Mouse (Mus musculus) erythroid progenitor cell, adult 5-6 weeks (primary cell): ENCODE measurements around the gene Gm9507. TPM values are rescaled to one million over a fixed set of nuclear protein-coding genes. Genes with fewer than 3 reads are reported as not detected.
A peak's percentile ranks its signal among the peaks of the same experiment; 100 is the strongest.
"Not testable (repeated sequence)": the region's sequence is repeated elsewhere in the genome, so short reads cannot be mapped to it uniquely, and the experiment has no call there.

Experiments
- ATAC-seq: replicated peaks from 2 replicates; pipeline ENCODE4 v1.8.0; 2016; ENCODE audit warnings: moderate number of reproducible peaks, mild to moderate bottlenecking, moderate TSS enrichment, inconsistent platforms; ENCODE audit not compliant: poor library complexity, low FRiP score, severe bottlenecking
- total RNA-seq, 2 experiments: library from RNA; stranded (forward) in 1 of 2; stranded (reverse) in 1 of 2; fragments of 150-400 nt in 1 of 2; fragments of 186-747, 209-891 nt in 1 of 2; gene quantifications; 2 replicates each; pipeline versions ENCODE4 v1.2.3 to v1.2.4; 2015 to 2017; ENCODE audit warnings: low replicate concordance in 2 of 2

Gm9507 gene
- not detected in 2 replicates for total RNA-seq (2015; ENCODE audit: low replicate concordance)
- total RNA-seq (2017; ENCODE audit: low replicate concordance), result not detected in 2 replicates

DNA sequence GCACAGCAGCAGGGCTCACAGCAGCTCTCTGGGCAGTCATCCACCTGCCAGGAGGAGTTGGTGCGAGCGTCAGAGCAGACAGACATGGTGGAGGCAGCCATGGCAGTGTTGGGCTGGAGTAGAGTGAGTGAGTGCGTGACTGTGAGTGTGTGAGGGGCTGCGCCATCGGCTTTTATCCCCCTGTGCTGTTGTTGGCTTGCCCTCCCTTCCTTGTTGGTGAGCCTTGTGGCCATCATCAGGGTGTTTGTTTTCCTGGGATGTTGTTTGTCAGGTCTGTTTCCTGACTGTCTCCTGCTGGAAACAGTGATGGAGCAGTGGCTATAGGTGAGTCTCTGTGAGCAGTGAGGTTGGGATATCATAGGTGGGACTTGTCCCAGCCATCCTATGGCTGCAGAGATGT is at the start of gene Gm9507:
Gene Gm9507 (minus strand): TSS at position 101 of the 400 bp plus-strand sequence.
- ATAC-seq, result no peak

- no peak for ATAC-seq
These were observed 40.9 kb upstream of the Gm9507 start, which contains the start of gene Gm10318 for GRCm38 (mm10) chr10:77852559-77852958. Gm10318 (plus strand) TSS chr10:77852859.

DNA sequence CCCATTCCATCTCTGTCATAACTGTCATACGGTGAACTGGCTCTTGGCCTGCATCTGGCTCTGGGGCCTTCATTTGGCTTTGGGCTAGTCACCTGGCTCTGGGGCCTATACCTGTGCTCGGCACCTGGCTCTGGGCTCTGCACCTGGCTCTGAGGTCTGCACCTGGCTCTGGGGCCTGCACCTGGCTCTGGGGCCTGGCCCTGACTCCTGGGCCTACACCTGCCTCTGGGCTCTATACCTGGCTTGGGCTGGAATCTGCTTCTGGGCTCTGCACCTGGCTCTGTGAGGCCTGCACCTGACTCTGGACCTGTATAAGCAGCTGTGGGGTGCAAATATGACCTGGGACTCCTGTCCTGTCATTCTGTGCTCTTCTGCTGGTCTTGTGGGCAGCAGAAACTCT is 35.9 kb upstream of the Gm9507 start:
- ATAC-seq, result 0 out of 2 replicates have a peak, but pooled peaks have one; percentile 19

- ATAC-seq, result no peak
These were observed 35.3 kb upstream of the Gm9507 start for GRCm38 (mm10) chr10:77846961-77847360.

- no peak for ATAC-seq
These were observed 34.9 kb upstream of the Gm9507 start, which contains the start of gene Gm36176 for GRCm38 (mm10) chr10:77846503-77846902. Gm36176 (plus strand) TSS chr10:77846803.

DNA sequence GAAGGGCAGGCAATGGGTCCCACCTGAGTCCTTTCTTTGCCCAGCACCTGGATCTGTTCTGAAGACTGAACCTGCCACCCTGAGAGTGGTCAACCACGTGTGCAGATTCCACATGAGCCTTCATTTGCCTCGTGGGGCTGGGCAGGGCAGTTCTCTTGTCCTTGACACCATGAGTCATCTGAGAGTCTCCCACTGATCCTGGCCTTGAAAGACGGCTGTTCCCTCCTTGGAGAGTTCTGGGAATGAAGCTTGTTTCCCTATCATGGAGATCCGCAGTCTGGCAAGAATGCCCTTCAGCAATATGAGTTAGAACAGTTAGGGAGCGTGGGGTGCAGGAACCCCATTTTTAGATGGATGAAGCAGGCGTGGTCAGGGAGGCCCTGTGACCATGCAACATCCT is 27.4 kb upstream of the Gm9507 start:
- ATAC-seq, result no peak

DNA sequence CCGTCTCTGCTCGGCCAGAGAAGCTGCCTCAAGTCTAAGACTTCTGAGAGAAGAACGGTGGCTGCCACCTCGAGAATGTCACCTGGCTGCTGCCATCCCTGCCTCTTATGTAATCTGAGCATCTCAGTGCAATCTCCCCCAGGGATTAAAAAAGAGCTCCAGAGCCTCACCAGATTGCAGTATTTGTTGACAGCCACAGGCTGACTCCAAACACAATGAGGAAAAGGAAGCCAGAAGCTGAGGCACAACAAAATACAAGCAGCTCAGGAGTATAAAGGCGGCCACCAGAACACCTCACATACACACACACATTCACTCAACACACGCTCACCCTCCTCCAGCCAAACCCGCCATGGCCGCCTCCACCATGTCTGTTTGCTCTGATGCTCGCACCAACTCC is 24.0 kb upstream of the Gm9507 start, which contains the start of gene Krtap10-10:
Gene Krtap10-10 (plus strand): TSS at position 301 of the 400 bp plus-strand sequence.
- ATAC-seq, result no peak

- no peak for ATAC-seq
These were observed 15.3 kb upstream of the Gm9507 start, which contains the start of gene Krtap10-4 for GRCm38 (mm10) chr10:77826951-77827350. Krtap10-4 (minus strand) TSS chr10:77827095.

DNA sequence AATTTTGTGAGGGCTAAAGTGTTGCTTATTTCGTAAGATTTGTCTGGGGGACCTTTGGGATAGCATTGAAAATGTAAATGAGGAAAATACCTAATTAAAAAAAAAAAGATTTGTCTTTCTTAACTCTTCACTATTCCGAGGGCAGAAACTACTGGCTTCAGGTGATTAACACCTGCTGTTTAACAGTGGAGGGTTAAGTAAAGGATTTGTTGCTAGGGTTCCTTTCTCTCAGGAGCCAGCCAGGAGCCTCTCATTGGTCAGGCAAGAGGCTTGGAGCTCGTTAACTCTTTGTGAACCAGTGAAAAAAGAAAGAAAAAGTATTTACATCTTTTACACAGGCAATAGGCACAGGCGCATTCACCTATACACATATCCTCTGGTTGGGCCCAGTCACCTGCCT is 7.6 kb upstream of the Gm9507 start:
- no peak for ATAC-seq

- ATAC-seq, result no peak
These were observed 6.9 kb upstream of the Gm9507 start for GRCm38 (mm10) chr10:77818523-77818922.

DNA sequence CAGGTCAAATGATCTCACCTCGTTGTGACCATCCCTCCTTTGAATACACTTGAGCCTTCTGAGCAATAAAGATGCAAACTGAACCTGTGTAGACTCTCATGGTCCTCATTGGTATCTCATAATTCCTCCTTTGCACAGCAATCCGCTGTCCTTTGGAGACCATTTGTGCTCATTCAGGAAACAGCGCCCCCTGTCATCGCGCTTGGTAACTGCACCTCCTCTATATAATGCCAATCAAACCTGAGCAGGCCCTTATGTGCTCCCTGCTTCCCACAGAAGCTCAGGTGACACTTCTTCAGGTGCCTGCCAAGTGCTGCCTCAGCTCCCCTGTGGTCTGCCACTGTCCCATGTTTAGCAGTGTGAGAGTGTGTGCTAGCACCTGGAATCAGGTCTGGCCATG is 3.9 kb upstream of the Gm9507 start:
- ATAC-seq, result no peak

- ATAC-seq, result no peak
These were observed 2.7 kb upstream of the Gm9507 start, which contains the start of gene Gm2696 for GRCm38 (mm10) chr10:77814382-77814781. Gm2696 (plus strand) TSS chr10:77814682.

GRCm38 (mm10) chr10:77804095-77804494 is 7.5 kb downstream of the Gm9507 start:
- ATAC-seq, result no peak

DNA sequence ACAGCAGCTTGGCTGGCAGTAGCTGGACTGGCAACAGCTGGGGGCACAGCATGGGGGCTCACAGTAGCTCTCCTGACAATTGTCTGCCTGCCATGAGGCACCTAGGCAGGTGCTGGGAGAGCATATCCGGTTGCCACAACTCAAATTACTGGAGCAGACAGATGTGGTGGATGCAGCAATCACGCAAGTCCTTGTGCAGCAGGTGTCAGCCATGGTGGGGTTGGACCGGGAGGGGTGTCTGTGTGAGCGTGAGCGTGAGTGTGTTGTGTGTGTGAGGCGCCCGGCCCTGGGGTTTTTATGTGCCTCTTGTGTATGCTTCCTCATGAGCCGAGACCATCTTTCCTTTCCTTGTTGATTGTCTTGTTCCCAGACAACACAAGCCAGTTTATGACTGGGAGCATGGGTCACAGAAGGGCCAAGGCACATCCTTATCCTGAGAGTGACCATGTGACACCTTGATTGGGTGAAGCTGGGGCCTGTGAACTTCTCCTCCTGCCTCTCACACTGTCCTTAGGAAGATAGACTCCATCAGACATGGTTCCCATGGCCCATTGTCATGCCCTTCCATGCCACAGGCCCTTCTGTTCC is 12.6 kb downstream of the Gm9507 start, which contains the start of gene Gm19668:
Gene Gm19668 (minus strand): TSS at position 213 of the 588 bp plus-strand sequence.
- no peak for ATAC-seq

DNA sequence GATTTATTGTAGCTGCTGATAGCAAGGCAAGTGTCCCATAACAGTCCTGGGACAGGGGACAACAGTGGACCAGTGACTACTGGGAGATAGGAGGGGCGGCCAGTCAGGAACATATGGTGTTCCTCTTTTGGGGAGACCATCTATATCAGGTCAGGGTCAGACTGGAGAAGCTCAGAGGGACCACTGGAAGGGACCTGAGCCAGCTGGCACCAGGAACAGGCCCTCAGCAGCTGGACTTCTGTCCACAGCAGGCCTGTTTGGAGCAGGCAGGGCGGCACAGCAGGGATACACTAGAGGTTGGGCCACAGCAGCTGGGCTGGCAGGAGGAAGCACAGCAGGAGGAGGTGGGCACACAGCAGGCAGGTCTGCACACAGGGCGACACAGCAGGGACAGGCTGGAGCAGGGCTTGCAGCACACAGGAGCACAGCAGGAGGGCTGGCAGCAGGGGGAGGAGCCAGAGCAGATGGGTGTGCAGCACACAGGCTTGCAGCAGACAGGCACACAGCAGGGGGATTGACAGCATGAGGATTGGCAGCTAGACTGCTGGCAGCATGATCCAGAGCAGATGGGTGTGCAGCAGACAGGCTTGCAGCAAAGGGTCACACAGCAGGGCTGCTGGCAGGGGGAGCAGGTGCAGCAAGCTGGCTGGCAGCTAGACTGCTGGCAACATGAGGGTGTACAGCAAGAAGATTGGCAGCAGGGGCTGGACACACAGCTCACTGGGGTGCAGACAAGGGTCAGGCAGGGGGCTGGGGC is 13.3 kb downstream of the Gm9507 start:
- ATAC-seq, result not testable (repeated sequence)

- no peak for ATAC-seq
These were observed 14.0 kb downstream of the Gm9507 start for GRCm38 (mm10) chr10:77797677-77798076.

GRCm38 (mm10) chr10:77794976-77795375 is 16.7 kb downstream of the Gm9507 start, which contains the start of gene Gm9639:
Gm9639 (minus strand) TSS chr10:77795076.
- ATAC-seq, result no peak

GRCm38 (mm10) chr10:77788621-77789020 is 23.0 kb downstream of the Gm9507 start:
- no peak for ATAC-seq

DNA sequence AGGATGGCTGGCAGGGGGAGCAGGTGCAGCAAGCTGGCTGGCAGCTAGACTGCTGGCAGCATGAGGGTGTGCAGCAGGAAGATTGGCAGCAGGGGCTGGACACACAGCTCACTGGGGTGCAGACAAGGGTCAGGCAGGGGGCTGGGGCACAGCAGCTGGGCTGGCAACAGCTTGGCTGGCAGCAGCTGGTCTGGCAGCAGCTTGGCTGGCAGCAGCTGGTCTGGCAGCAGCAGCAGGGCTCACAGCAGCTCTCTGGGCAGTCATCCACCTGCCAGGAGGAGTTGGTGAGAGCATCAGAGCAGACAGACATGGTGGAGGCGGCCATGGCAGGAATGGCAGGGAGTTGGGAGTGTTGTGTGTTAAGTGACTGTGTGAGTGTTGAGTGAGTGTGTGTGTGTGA is 23.8 kb downstream of the Gm9507 start, which contains the start of gene Gm7137:
Gene Gm7137 (minus strand): TSS at position 325 of the 400 bp plus-strand sequence.
- not testable (repeated sequence) for ATAC-seq

GRCm38 (mm10) chr10:77783396-77783795 is 28.2 kb downstream of the Gm9507 start:
- ATAC-seq, result not testable (repeated sequence)

GRCm38 (mm10) chr10:77782442-77782841 is 29.2 kb downstream of the Gm9507 start, which contains the start of gene Gm3250:
Gm3250 (minus strand) TSS chr10:77782542.
- not testable (repeated sequence) for ATAC-seq
